Comparison of ENCODE assay signal across 9 mouse cellular contexts in genomic region chr19:57239176-57239784, GRCm38 (mm10).
DNase-seq lines count a peak whose midpoint lies in the region; ATAC-seq and TF ChIP-seq lines count a peak whose summit lies in the region.
"Had no signal": no experiment of that assay in that cellular context is flagged by ENCODE, and none has a peak within 500 bp of the region (broad histone marks: within the 10 kb centered on the region; RNA-seq: fewer than 3 reads in every experiment).

No protein-coding gene starts in this region.

- no peak for TF ChIP-seq CTCF in embryonic fibroblast, embryonic 13.5 days (IDR thresholded peaks at IDR 0.05; ENCODE audit: borderline replicate concordance, insufficient read depth, low read length)

- 71% methylated on average over 11 of the region's 11 CpGs for WGBS in liver, embryonic 11.5 days
- WGBS in midbrain, embryonic 10.5 days, result 87% methylated on average over 11 of the region's 11 CpGs

- no peak overlapping the region for H3K4me3 ChIP-seq in liver, embryonic 11.5 days (ENCODE audit: low read depth, low read length)
- no peak overlapping the region for H3K4me3 ChIP-seq in embryonic fibroblast, embryonic 13.5 days (ENCODE audit: insufficient read depth, low read length)
- H3K4me3 ChIP-seq in midbrain, embryonic 10.5 days, result no peak overlapping the region
- H3K4me3 ChIP-seq: liver, embryonic 13.5 days had no signal

- intact Hi-C loops in heart, postnatal 10 days (cut with DNase I), result loop anchor here (2.0 kb wide), 1 partner anchor 40 kb away; no protein-coding TSS in a partner anchor

- H3K27me3 ChIP-seq in liver, embryonic 11.5 days (replicated peaks; ENCODE audit: control insufficient read depth, insufficient read depth, low read length), result no peaks in the 10 kb centered on the region
- no peaks in the 10 kb centered on the region for H3K27me3 ChIP-seq in midbrain, embryonic 10.5 days (ENCODE audit: low read depth, poor library complexity, severe bottlenecking)
- H3K27me3 ChIP-seq: liver, embryonic 13.5 days had no signal

- TF ChIP-seq POLR2A in embryonic fibroblast, embryonic 13.5 days (IDR thresholded peaks at IDR 0.05; ENCODE audit: low read depth, low read length), result peak; percentile 20; the same call in 1 of the 2 replicates

- H3K27ac ChIP-seq in liver, embryonic 11.5 days (ENCODE audit: low read depth, low read length), result no peak overlapping the region
- H3K27ac ChIP-seq in embryonic fibroblast, embryonic 13.5 days (ENCODE audit: insufficient read depth, low read length), result peak overlapping the region; percentile 30; the same call in 1 of the 2 replicates
- no peak overlapping the region for H3K27ac ChIP-seq in midbrain, embryonic 10.5 days (replicated peaks)
- H3K27ac ChIP-seq: liver, embryonic 13.5 days had no signal

- H3K9me3 ChIP-seq in liver, embryonic 11.5 days (ENCODE audit: control insufficient read depth, low read length), result no peaks in the 10 kb centered on the region
- H3K9me3 ChIP-seq in midbrain, embryonic 10.5 days (replicated peaks), result no peaks in the 10 kb centered on the region
- H3K9me3 ChIP-seq: liver, embryonic 13.5 days had no signal

- no peak overlapping the region for H3K4me2 ChIP-seq in liver, embryonic 11.5 days
- H3K4me2 ChIP-seq: liver, embryonic 13.5 days had no signal

- H3K36me3 ChIP-seq in liver, embryonic 11.5 days (ENCODE audit: control insufficient read depth, insufficient read depth, low read length), result no peaks in the 10 kb centered on the region
- no peaks in the 10 kb centered on the region for H3K36me3 ChIP-seq in midbrain, embryonic 10.5 days
- H3K36me3 ChIP-seq: liver, embryonic 13.5 days had no signal

- no peaks in the 10 kb centered on the region for H3K4me1 ChIP-seq in liver, embryonic 11.5 days (replicated peaks; ENCODE audit: control insufficient read depth, insufficient read depth, low read length)
- H3K4me1 ChIP-seq in embryonic fibroblast, embryonic 13.5 days (ENCODE audit: control insufficient read depth, insufficient read depth, low read length), result peaks cover 13% of the 10 kb centered on the region
- no peaks in the 10 kb centered on the region for H3K4me1 ChIP-seq in midbrain, embryonic 10.5 days
- H3K4me1 ChIP-seq: liver, embryonic 13.5 days had no signal

- DNase-seq in liver, result peak; percentile 5
- DNase-seq in liver, embryonic 11.5 days (ENCODE audit: low spot score), result no peak
- peak; percentile 70 to 78 for DNase-seq in heart, postnatal 10 days
- peak; percentile 37 to 80 for DNase-seq in left cerebral cortex, adult 9 months (ENCODE audit: low spot score in 2 of 2)
- peak; percentile 75 for DNase-seq in right cerebral cortex, postnatal 14 days
- DNase-seq in midbrain, embryonic 10.5 days (ENCODE audit: low spot score), result no peak
- DNase-seq: liver, embryonic 13.5 days had no signal

- no peak for ATAC-seq in liver, embryonic 11.5 days (replicated peaks; ENCODE audit: low FRiP score)
- no peak for ATAC-seq in CD4-positive, CD25-positive, alpha-beta regulatory T cell, adult 4 months

- no peak overlapping the region for H3K9ac ChIP-seq in liver, embryonic 11.5 days (ENCODE audit: low read depth, low read length)
- H3K9ac ChIP-seq: liver, embryonic 13.5 days had no signal

Comparison
In these comparisons a context has a peak if more than half of its experiments do, and no peak if none do; other contexts are left out.
1. DNase-seq: peak in liver (single experiment), heart, postnatal 10 days (2 of 2), left cerebral cortex, adult 9 months (2 of 2) and right cerebral cortex, postnatal 14 days (single experiment); none in liver, embryonic 11.5 days (single experiment) and midbrain, embryonic 10.5 days (single experiment).